Mouse (Mus musculus): ENCODE results near the gene Plce1.

The Plce1 gene

GRCm38 (mm10) chr19:38818766-38819426, 338.0 kb downstream of the Plce1 start, which contains the start of gene Noc3l:
TSS of gene Noc3l (minus strand) at chr19:38819237.
- DNase-seq (ENCODE audit: low read depth, low spot score): peak; percentile 80

- DNase-seq (ENCODE audit: low read depth, low spot score): no peak
These were observed 338.5 kb downstream of the Plce1 start for GRCm38 (mm10) chr19:38819427-38819802.

- DNase-seq (ENCODE audit: low read depth, low spot score): no peak
These were observed 339.4 kb downstream of the Plce1 start for GRCm38 (mm10) chr19:38820186-38820804.

- no peak for DNase-seq (ENCODE audit: low read depth, low spot score)
These were observed 352.3 kb downstream of the Plce1 start for GRCm38 (mm10) chr19:38833224-38833623.
